Mouse (Mus musculus) MEL (cell line): ENCODE results near the gene Fam24b. TPM values are rescaled to one million over a fixed set of nuclear protein-coding genes. Genes with fewer than 3 reads are reported as not detected.

Source experiments
- DNase-seq: peaks from one replicate; pipeline ENCODE4 v3.0.0; 2011; ENCODE audit warnings: low read depth, low spot score
- H3K27ac ChIP-seq: 2 replicates; pipeline ENCODE4 v1.5.1; 2012; ENCODE audit warnings: low read depth, mild to moderate bottlenecking, control low read depth, low read length, moderate library complexity; ENCODE audit not compliant: control insufficient read depth
- H3K27me3 ChIP-seq, 2 experiments: fragments of 150-350 bp in 1 of 2; sonication (generic) in 1 of 2; 2 replicates each; pipeline ENCODE4 v1.6.1; 2012; ENCODE audit warnings: low read length in 2 of 2, mild to moderate bottlenecking in 2 of 2, improper control_type of control experiment in 1 of 2, moderate library complexity in 1 of 2; ENCODE audit not compliant: insufficient read depth in 2 of 2, control insufficient read depth in 1 of 2
- H3K36me3 ChIP-seq, 2 experiments: 2 replicates each; pipeline ENCODE4 v1.6.1; 2012 to 2014; ENCODE audit warnings: low read length in 2 of 2, improper control_type of control experiment in 1 of 2, inconsistent platforms in 1 of 2, mild to moderate bottlenecking in 1 of 2; ENCODE audit not compliant: insufficient read depth in 2 of 2, control insufficient read depth in 1 of 2
- H3K4me1 ChIP-seq, 2 experiments: fragments of 150-350 bp in 1 of 2; sonication (generic) in 1 of 2; 2 replicates each; pipeline ENCODE4 v1.6.1; 2012; ENCODE audit warnings: low read length in 2 of 2, improper control_type of control experiment in 1 of 2, mild to moderate bottlenecking in 1 of 2; ENCODE audit not compliant: insufficient read depth in 2 of 2, control insufficient read depth in 1 of 2
- H3K4me3 ChIP-seq, 2 experiments: fragments of 150-350 bp in 1 of 2; sonication (generic) in 1 of 2; 2 replicates each; pipeline ENCODE4 v1.5.1; 2012; ENCODE audit warnings: low read depth in 2 of 2, low read length in 2 of 2, mild to moderate bottlenecking in 2 of 2, moderate library complexity in 2 of 2, control low read depth in 1 of 2, improper control_type of control experiment in 1 of 2; ENCODE audit not compliant: control insufficient read depth in 1 of 2, insufficient read depth in 1 of 2
- H3K79me2 ChIP-seq: 2 replicates; pipeline ENCODE4 v1.6.1; 2012; ENCODE audit warnings: mild to moderate bottlenecking, low read length, moderate library complexity; ENCODE audit not compliant: control insufficient read depth, poor library complexity, insufficient read depth
- H3K9ac ChIP-seq: 2 replicates; pipeline ENCODE4 v1.6.1; 2012; ENCODE audit warnings: low read depth, mild to moderate bottlenecking, control low read depth, low read length, moderate library complexity; ENCODE audit not compliant: control insufficient read depth, poor library complexity, severe bottlenecking
- H3K9me3 ChIP-seq: fragments of 150-350 bp; sonication (generic); replicated peaks from 2 replicates; pipeline ENCODE4 v1.6.1; 2012; ENCODE audit warnings: mild to moderate bottlenecking, low read length, improper control_type of control experiment, moderate library complexity; ENCODE audit not compliant: insufficient read depth
- CTCF ChIP-seq, 3 experiments: IDR thresholded peaks in 2 of 3; conservative IDR thresholded peaks in 1 of 3; 2 replicates each; pipeline ENCODE4 v1.5.1; 2011 to 2012; ENCODE audit warnings: low read length in 3 of 3, low read depth in 2 of 3, mild to moderate bottlenecking in 2 of 3, improper control_type of control experiment in 1 of 3, inconsistent platforms in 1 of 3, mixed read lengths in 1 of 3, moderate library complexity in 1 of 3; ENCODE audit not compliant: control insufficient read depth in 1 of 3, insufficient read depth in 1 of 3, poor library complexity in 1 of 3, severe bottlenecking in 1 of 3
- E2F4 ChIP-seq: IDR thresholded peaks from 2 replicates; pipeline ENCODE4 v1.6.1; 2011; ENCODE audit warnings: low read depth, low read length, improper control_type of control experiment, borderline replicate concordance
- ELF1 ChIP-seq: IDR thresholded peaks from 2 replicates; pipeline ENCODE4 v1.6.1; 2014; ENCODE audit warnings: low read depth, mild to moderate bottlenecking, inconsistent platforms, low read length, improper control_type of control experiment, moderate library complexity
- ETS1 ChIP-seq: IDR thresholded peaks from 2 replicates; pipeline ENCODE4 v1.6.1; 2012; ENCODE audit warnings: low read depth, mild to moderate bottlenecking, inconsistent platforms, low read length, improper control_type of control experiment, moderate library complexity
- GATA1 ChIP-seq: IDR thresholded peaks from 2 replicates; pipeline ENCODE4 v1.6.1; 2011; ENCODE audit warnings: low read depth, low read length, improper control_type of control experiment
- JUND ChIP-seq: IDR thresholded peaks from 2 replicates; pipeline ENCODE4 v1.6.1; 2011; ENCODE audit warnings: low read depth, mild to moderate bottlenecking, improper control_type of control experiment, low read length
- KAT2A ChIP-seq: conservative IDR thresholded peaks from 2 replicates; pipeline ENCODE4 v1.6.1; 2012; ENCODE audit warnings: low read depth, low read length, improper control_type of control experiment, inconsistent platforms
- MAFK ChIP-seq: IDR thresholded peaks from 2 replicates; pipeline ENCODE4 v1.6.1; 2011; ENCODE audit warnings: low read depth, mild to moderate bottlenecking, low read length, improper control_type of control experiment, borderline replicate concordance
- MAZ ChIP-seq: IDR thresholded peaks from 2 replicates; pipeline ENCODE4 v1.6.1; 2012; ENCODE audit warnings: low read depth, mild to moderate bottlenecking, inconsistent platforms, low read length, improper control_type of control experiment
- NELFE ChIP-seq: IDR thresholded peaks from 2 replicates; pipeline ENCODE4 v1.6.1; 2011; ENCODE audit warnings: low read depth, low read length, improper control_type of control experiment
- NRF1 ChIP-seq: IDR thresholded peaks from 2 replicates; pipeline ENCODE4 v1.6.1; 2014; ENCODE audit warnings: low read depth, mild to moderate bottlenecking, inconsistent platforms, low read length, improper control_type of control experiment, moderate library complexity; ENCODE audit not compliant: poor library complexity, insufficient read depth, severe bottlenecking
- POLR2A ChIP-seq, 2 experiments: IDR thresholded peaks; 2 replicates each; pipeline ENCODE4 v1.6.1; 2011 to 2012; ENCODE audit warnings: low read length in 2 of 2, mild to moderate bottlenecking in 2 of 2, control low read depth in 1 of 2, improper control_type of control experiment in 1 of 2, low read depth in 1 of 2, moderate library complexity in 1 of 2; ENCODE audit not compliant: control insufficient read depth in 1 of 2, insufficient read depth in 1 of 2, poor library complexity in 1 of 2
- POLR2AphosphoS5 ChIP-seq: IDR thresholded peaks from 2 replicates; pipeline ENCODE4 v1.6.1; 2012; ENCODE audit warnings: low read depth, borderline replicate concordance, mild to moderate bottlenecking, inconsistent platforms, low read length, moderate library complexity, mixed read lengths
- RAD21 ChIP-seq: IDR thresholded peaks from 2 replicates; pipeline ENCODE4 v1.6.1; 2011; ENCODE audit warnings: mild to moderate bottlenecking, low read depth, low read length, improper control_type of control experiment
- SIN3A ChIP-seq: IDR thresholded peaks from 2 replicates; pipeline ENCODE4 v1.6.1; 2012; ENCODE audit warnings: low read length, improper control_type of control experiment, inconsistent platforms
- SMC3 ChIP-seq: IDR thresholded peaks from 2 replicates; pipeline ENCODE4 v1.6.1; 2011; ENCODE audit warnings: low read depth, low read length, improper control_type of control experiment
- USF1 ChIP-seq: IDR thresholded peaks from 2 replicates; pipeline ENCODE4 v1.6.1; 2014; ENCODE audit warnings: low read depth, mild to moderate bottlenecking, inconsistent platforms, low read length, improper control_type of control experiment, moderate library complexity
- USF2 ChIP-seq, 2 experiments: IDR thresholded peaks; 2 replicates each; pipeline ENCODE4 v1.6.1; 2011 to 2012; ENCODE audit warnings: improper control_type of control experiment in 2 of 2, low read length in 2 of 2, borderline replicate concordance in 1 of 2, inconsistent platforms in 1 of 2, low read depth in 1 of 2, mild to moderate bottlenecking in 1 of 2; ENCODE audit not compliant: insufficient read depth in 1 of 2
- ZNF384 ChIP-seq: IDR thresholded peaks from 2 replicates; pipeline ENCODE4 v1.6.1; 2012; ENCODE audit warnings: low read depth, mild to moderate bottlenecking, inconsistent platforms, low read length, improper control_type of control experiment
- polyA plus RNA-seq, 2 experiments: library from polyadenylated mRNA; stranded (reverse) in 1 of 2; unstranded in 1 of 2; fragments of >175 nt in 1 of 2; fragments of >200 nt in 1 of 2; gene quantifications; 2 replicates each; pipeline versions ENCODE4 v1.2.1 to v1.2.4; 2012; ENCODE audit warnings: low replicate concordance in 2 of 2, low read depth in 1 of 2; ENCODE audit not compliant: insufficient read length in 2 of 2, insufficient read depth in 1 of 2, missing spikeins in 1 of 2
- total RNA-seq: library from RNA; depleted of rRNA; stranded (reverse); fragments of 300-350 nt; gene quantifications from 2 replicates; pipeline ENCODE4 v1.2.3, GENCODE M21; 2012

The Fam24b gene
- total and polyA plus RNA-seq, 3 experiments, result 0.11 TPM; not detected in 2

GRCm38 (mm10) chr7:131345856-131346541 lies 16.7 kb upstream of the Fam24b start:
- no peak overlapping the region for H3K27ac ChIP-seq
- H3K4me1 ChIP-seq, result no peaks in the 10 kb centered on the region
- no peak overlapping the region for H3K9ac ChIP-seq
- TF ChIP-seq E2F4 (no peak), POLR2AphosphoS5 (no peak), SMC3 (no peak), ZNF384 (no peak), NELFE (no peak)
- H3K79me2 ChIP-seq, result no peaks in the 10 kb centered on the region
- no peak for DNase-seq
- no peaks in the 10 kb centered on the region for H3K9me3 ChIP-seq
- H3K4me3 ChIP-seq, result no peak overlapping the region
- H3K36me3 ChIP-seq, result peaks cover 0 to 20% of the 10 kb centered on the region in 2 experiments; a peak in 2 of 4 replicates
- H3K27me3 ChIP-seq, result no peaks in the 10 kb centered on the region

GRCm38 (mm10) chr7:131337502-131338068 lies 8.3 kb upstream of the Fam24b start:
- Histone ChIP-seq H3K9ac (no peak overlapping the region), H3K27ac (no peak overlapping the region), H3K4me1 (no peaks in the 10 kb centered on the region), H3K79me2 (no peaks in the 10 kb centered on the region), H3K4me3 (no peak overlapping the region), H3K9me3 (no peaks in the 10 kb centered on the region), H3K27me3 (no peaks in the 10 kb centered on the region), H3K36me3 (peaks cover 0 to 9% of the 10 kb centered on the region in 2 experiments; a peak in 2 of 4 replicates)
- no peak for DNase-seq
- no peak for TF ChIP-seq CTCF (IDR thresholded peaks at IDR 0.05 in 2 of 3, conservative IDR thresholded peaks at IDR 0.05 in 1 of 3; ENCODE audit: control insufficient read depth in 1 of 3, insufficient read depth in 1 of 3, low read depth in 2 of 3, low read length in 3 of 3, poor library complexity in 1 of 3, severe bottlenecking in 1 of 3)

- no peak for DNase-seq
- Histone ChIP-seq H3K9ac (no peak within 1 kb of the TSS), H3K4me1 (no peaks in the 10 kb centered on the region), H3K79me2 (no peaks in the 10 kb centered on the region), H3K27me3 (no peaks in the 10 kb centered on the region), H3K27ac (no peak within 1 kb of the TSS), H3K4me3 (no peak within 1 kb of the TSS), H3K9me3 (no peaks in the 10 kb centered on the region), H3K36me3 (no peaks in the 10 kb centered on the region)
- no peak for TF ChIP-seq SIN3A
- TF ChIP-seq USF2 (IDR thresholded peaks at IDR 0.05; ENCODE audit: borderline replicate concordance in 1 of 2, insufficient read depth in 1 of 2, low read depth in 1 of 2, low read length in 2 of 2), result no peak
- TF ChIP-seq POLR2A (IDR thresholded peaks at IDR 0.05; ENCODE audit: control insufficient read depth in 1 of 2, insufficient read depth in 1 of 2, low read depth in 1 of 2, low read length in 2 of 2, poor library complexity in 1 of 2), result no peak
- no peak for TF ChIP-seq ZNF384
- no peak for TF ChIP-seq JUND
- no peak for TF ChIP-seq GATA1
- TF ChIP-seq ELF1, result no peak
- TF ChIP-seq ETS1, result no peak
- no peak for TF ChIP-seq KAT2A
- no peak for TF ChIP-seq MAFK
- TF ChIP-seq MAZ, result no peak
- no peak for TF ChIP-seq USF1
- TF ChIP-seq RAD21, result no peak
- TF ChIP-seq NRF1, result no peak
Measured at GRCm38 (mm10) chr7:131333564-131333963, 4.2 kb upstream of the Fam24b start, which contains the start of gene Fam24a. Gene Fam24a (plus strand): TSS chr7:131333864.
